Mouse (Mus musculus) thymus, adult 2 months (tissue): ENCODE measurements around the gene Cbarp. TPM values are rescaled to one million over a fixed set of nuclear protein-coding genes. Genes with fewer than 3 reads are reported as not detected.

ENCODE experiments used
- DNase-seq: peaks from one replicate; pipeline ENCODE4 v3.0.0; 2021
- H3K27ac ChIP-seq: fragments of 200-500 bp; 2 replicates; pipeline ENCODE4 v1.5.1; 2012; ENCODE audit warnings: low read length, control low read depth; ENCODE audit not compliant: control insufficient read depth, insufficient read depth
- H3K27me3 ChIP-seq: fragments of 200-500 bp; 2 replicates; pipeline ENCODE4 v1.6.1; 2012; ENCODE audit warnings: mild to moderate bottlenecking, low read length, moderate library complexity, mixed read lengths; ENCODE audit not compliant: control insufficient read depth, insufficient read depth
- H3K36me3 ChIP-seq: fragments of 200-500 bp; 2 replicates; pipeline ENCODE4 v1.6.1; 2012; ENCODE audit warnings: mild to moderate bottlenecking, low read length, moderate library complexity; ENCODE audit not compliant: control insufficient read depth, insufficient read depth
- H3K4me1 ChIP-seq: fragments of 200-500 bp; replicated peaks from 2 replicates; pipeline ENCODE4 v1.6.1; 2012; ENCODE audit warnings: low read length; ENCODE audit not compliant: control insufficient read depth, insufficient read depth
- H3K4me3 ChIP-seq: fragments of 200-500 bp; 2 replicates; pipeline ENCODE4 v1.5.1; 2012; ENCODE audit warnings: mild to moderate bottlenecking, low read length, control low read depth, moderate library complexity; ENCODE audit not compliant: control insufficient read depth, insufficient read depth
- CTCF ChIP-seq: fragments of 200-500 bp; IDR thresholded peaks from 2 replicates; pipeline ENCODE4 v1.5.1; 2012; ENCODE audit warnings: mild to moderate bottlenecking, control low read depth, low read length, moderate library complexity, borderline replicate concordance; ENCODE audit not compliant: control insufficient read depth, poor library complexity, insufficient read depth; ENCODE audit errors: extremely low read depth
- POLR2A ChIP-seq: fragments of 200-500 bp; IDR thresholded peaks from 2 replicates; pipeline ENCODE4 v1.6.1; 2012; ENCODE audit warnings: mild to moderate bottlenecking, low read length, control low read depth, moderate library complexity; ENCODE audit not compliant: control insufficient read depth, poor library complexity, insufficient read depth; ENCODE audit errors: extremely low read depth
- WGBS: fragments of 180-500 bp; shearing (Covaris S2); methylation state at CpG from one replicate; pipeline ENCODE4 v1.1.7; 2018; 5-methylcytosine and 5-hydroxymethylcytosine counted together
- polyA plus RNA-seq: library from polyadenylated mRNA; depleted of rRNA; stranded (reverse); fragments of >200 nt; gene quantifications from 2 replicates; pipeline ENCODE4 v1.2.3, GENCODE M21; 2012

The Cbarp gene
- polyA plus RNA-seq, 1 experiment, result 34.0 TPM

- Histone ChIP-seq H3K4me3 (peak overlapping the region; percentile 94; the same call in 1 of the 2 replicates), H3K27me3 (no peaks in the 10 kb centered on the region), H3K27ac (no peak overlapping the region), H3K36me3 (peaks cover 24% of the 10 kb centered on the region; the same call in 1 of the 2 replicates), H3K4me1 (peaks cover 10% of the 10 kb centered on the region)
- no peak for DNase-seq
- TF ChIP-seq POLR2A (no peak), CTCF (no peak)
- WGBS, result 96% methylated on average over 45 of the region's 45 CpGs
Observed at GRCm38 (mm10) chr10:80171760-80172526, 31.3 kb upstream of the Cbarp start.

- Histone ChIP-seq H3K27ac (no peak overlapping the region), H3K4me3 (no peak overlapping the region), H3K4me1 (peaks cover 10% of the 10 kb centered on the region), H3K27me3 (no peaks in the 10 kb centered on the region), H3K36me3 (peaks cover 24% of the 10 kb centered on the region; the same call in 1 of the 2 replicates)
- DNase-seq, result no peak
- TF ChIP-seq POLR2A (no peak), CTCF (no peak)
- WGBS, result 88% methylated on average over 15 of the region's 15 CpGs
Observed at GRCm38 (mm10) chr10:80171252-80171651, 30.6 kb upstream of the Cbarp start.

GRCm38 (mm10) chr10:80170601-80171021 lies 30.0 kb upstream of the Cbarp start:
- no peak for DNase-seq
- TF ChIP-seq CTCF, result no peak
- TF ChIP-seq POLR2A, result no peak
- Histone ChIP-seq H3K36me3 (peaks cover 24% of the 10 kb centered on the region; the same call in 1 of the 2 replicates), H3K27ac (no peak overlapping the region), H3K4me1 (peaks cover 13% of the 10 kb centered on the region), H3K27me3 (no peaks in the 10 kb centered on the region), H3K4me3 (no peak overlapping the region)
- WGBS, result 96% methylated on average over 19 of the region's 19 CpGs

- no peak for DNase-seq
- TF ChIP-seq POLR2A, result no peak
- no peak for TF ChIP-seq CTCF
- Histone ChIP-seq H3K4me1 (peaks cover 19% of the 10 kb centered on the region), H3K36me3 (peaks cover 24% of the 10 kb centered on the region; the same call in 1 of the 2 replicates), H3K27ac (no peak overlapping the region), H3K4me3 (no peak overlapping the region), H3K27me3 (no peaks in the 10 kb centered on the region)
- WGBS, result 98% methylated on average over 16 of the region's 16 CpGs
Observed at GRCm38 (mm10) chr10:80170052-80170451, 29.4 kb upstream of the Cbarp start.

GRCm38 (mm10) chr10:80169651-80170050 lies 29.0 kb upstream of the Cbarp start:
- H3K27me3 ChIP-seq, result no peaks in the 10 kb centered on the region
- H3K36me3 ChIP-seq, result peaks cover 24% of the 10 kb centered on the region; the same call in 1 of the 2 replicates
- no peak overlapping the region for H3K27ac ChIP-seq
- DNase-seq, result no peak
- TF ChIP-seq CTCF (no peak), POLR2A (no peak)
- 98% methylated on average over 7 of the region's 7 CpGs for WGBS
- H3K4me3 ChIP-seq, result no peak overlapping the region
- peaks cover 22% of the 10 kb centered on the region for H3K4me1 ChIP-seq

- no peak overlapping the region for H3K4me3 ChIP-seq
- WGBS, result 68% methylated on average over 1 of the region's 1 CpGs
- peaks cover 24% of the 10 kb centered on the region; the same call in 1 of the 2 replicates for H3K36me3 ChIP-seq
- no peak for DNase-seq
- no peak overlapping the region for H3K27ac ChIP-seq
- H3K4me1 ChIP-seq, result peaks cover 28% of the 10 kb centered on the region
- no peaks in the 10 kb centered on the region for H3K27me3 ChIP-seq
- TF ChIP-seq POLR2A, result no peak
- TF ChIP-seq CTCF, result no peak
Observed at GRCm38 (mm10) chr10:80169070-80169469, 28.4 kb upstream of the Cbarp start.
